Mouse (Mus musculus): Measurements from ENCODE around the gene Ssh2.

DNA sequence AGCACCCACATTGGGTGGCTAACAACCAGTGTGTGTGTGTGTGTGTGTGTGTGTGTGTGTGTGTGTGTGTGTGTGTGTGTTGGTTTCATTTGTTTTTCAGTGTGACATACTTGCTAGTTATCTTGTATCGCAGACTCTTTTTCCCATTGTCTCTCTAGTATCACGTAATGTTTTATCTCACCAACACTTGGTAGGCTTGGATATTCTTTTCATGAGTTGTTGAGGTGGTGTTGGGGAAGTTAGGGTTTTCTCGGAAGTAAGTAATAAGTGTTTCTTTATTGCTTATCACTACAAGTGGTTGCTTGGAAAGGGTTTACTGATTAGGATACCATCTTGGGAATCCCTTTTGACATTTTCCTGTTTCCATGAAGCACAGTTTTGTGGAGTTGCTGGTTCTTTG lies 91.1 kb downstream of the Ssh2 start:
- TF ChIP-seq CTCF (IDR thresholded peaks at IDR 0.05; ENCODE audit: low read depth): no peak
- no peak for TF ChIP-seq EP300 (optimal IDR thresholded peaks at IDR 0.05)
